Mouse (Mus musculus) layer of hippocampus, adult 18-20 months (tissue): ENCODE results near the gene Zcchc14. TPM values are rescaled to one million over a fixed set of nuclear protein-coding genes. Genes with fewer than 3 reads are reported as not detected.
"Not testable (repeated sequence)": the region's sequence is repeated elsewhere in the genome, so short reads cannot be mapped to it uniquely, and the experiment has no call there.

Source experiments
- DNase-seq, 2 experiments: peaks; one replicate each; pipeline ENCODE4 v3.0.0; 2022; ENCODE audit warnings: low spot score in 2 of 2
- total RNA-seq, 2 experiments: library from RNA; stranded (reverse); gene quantifications; 2 replicates each; pipeline ENCODE4 v1.2.3; 2021

Zcchc14 gene
- total RNA-seq, 2 experiments from 2014 or later: 88.8 to 90.1 TPM

DNA sequence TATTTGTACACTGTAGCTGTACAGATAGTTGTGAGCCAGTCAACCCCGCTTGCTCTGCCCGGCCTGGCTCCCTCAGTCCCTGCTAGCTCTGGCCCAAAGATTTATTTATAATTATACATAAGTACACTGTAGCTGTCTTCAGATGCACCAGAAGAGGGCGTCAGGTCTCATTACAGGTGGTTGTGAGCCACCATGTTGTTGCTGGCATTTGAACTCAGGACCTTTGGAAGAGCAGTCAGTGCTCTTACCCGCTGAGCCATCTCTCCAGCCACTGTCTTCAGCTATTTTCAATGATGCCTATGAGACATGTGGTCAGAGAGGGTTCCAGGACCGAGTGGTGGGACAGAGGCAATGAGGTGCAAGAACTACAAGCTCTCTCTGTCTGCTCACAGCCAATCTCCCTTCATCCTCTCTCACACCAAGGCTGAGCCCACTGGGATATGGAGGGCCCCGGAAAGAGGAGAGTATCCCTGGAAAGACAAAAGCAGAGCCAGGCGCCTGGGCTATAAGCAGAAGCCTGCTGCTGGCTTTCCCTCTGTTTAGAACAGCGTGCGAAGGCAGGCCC, 15.3 kb upstream of the Zcchc14 start:
- not testable (repeated sequence) for DNase-seq

DNA sequence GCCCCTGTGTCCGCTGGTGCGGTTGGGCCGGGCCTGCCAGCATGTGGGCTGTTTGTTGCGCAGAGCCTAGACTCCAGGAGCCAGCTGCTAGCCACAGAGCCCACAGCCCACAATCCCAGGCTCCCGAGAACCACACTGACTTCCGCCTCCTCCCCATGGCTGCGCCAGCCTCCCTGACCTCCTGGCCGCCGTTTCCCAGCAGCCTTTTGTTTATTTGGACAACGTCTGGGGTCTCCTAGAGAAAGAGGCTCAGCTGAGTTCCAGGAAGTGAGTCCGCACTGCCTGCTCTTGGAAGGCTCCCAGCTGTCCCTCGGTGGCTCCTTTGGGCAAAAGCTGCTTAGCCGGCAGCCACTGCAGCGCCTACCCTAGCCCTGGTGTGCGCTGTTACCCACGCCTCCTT, 12.6 kb upstream of the Zcchc14 start:
- DNase-seq: no peak

DNA sequence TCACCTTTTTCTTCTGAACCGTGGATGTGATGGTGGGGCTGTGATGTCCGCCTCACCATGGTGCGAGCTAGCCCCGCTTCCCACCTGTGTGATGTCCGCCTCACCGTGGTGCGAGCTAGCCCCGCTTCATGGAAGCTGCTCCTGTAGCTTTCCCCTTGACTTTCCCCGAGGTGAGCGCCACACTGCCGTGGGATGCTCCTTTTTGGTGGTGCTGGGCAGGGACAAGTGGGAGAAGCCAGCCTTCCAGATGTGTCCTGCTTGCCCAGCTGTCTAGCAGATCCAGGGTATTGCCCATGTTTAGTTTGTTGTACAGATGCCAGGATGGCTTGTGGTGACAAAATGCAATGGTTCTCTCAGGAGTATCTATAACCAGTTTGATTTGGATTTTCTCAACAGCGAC, 10.4 kb upstream of the Zcchc14 start:
- DNase-seq: no peak

DNA sequence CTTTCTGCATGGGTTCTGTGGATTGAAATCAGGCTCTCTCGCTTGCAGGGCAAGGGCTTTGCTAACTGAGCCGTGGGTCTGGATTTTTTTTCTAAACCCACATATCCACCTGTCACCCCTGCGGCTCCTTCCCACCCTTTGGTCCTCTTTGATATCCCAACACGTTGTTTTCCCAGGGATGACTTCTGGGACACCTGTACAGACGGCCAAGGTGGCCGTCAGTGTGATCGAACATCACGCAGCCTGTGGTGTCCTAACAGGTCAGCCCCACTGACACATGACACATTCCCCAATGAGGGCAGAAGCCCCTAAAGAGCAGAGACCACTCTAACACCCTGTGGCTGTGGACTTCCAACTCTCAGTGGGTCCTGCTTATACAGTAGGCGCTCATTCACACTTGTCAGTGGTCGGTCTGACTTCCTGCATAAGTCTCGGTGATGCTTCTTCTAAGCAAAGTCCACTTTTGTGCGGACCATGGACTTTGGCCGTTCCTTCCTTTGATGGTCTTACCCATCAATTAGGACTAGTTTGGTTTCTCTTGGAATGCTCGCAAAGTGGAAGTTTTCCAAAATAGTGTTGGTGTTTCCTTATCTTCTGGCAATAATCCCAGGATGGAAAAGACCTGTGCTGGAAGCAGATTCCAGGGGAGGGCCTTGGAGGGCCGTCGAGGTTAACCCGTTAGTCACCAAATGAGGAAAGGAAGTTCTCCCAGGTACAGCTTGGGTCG, 9.1 kb upstream of the Zcchc14 start:
- DNase-seq: no peak

DNA sequence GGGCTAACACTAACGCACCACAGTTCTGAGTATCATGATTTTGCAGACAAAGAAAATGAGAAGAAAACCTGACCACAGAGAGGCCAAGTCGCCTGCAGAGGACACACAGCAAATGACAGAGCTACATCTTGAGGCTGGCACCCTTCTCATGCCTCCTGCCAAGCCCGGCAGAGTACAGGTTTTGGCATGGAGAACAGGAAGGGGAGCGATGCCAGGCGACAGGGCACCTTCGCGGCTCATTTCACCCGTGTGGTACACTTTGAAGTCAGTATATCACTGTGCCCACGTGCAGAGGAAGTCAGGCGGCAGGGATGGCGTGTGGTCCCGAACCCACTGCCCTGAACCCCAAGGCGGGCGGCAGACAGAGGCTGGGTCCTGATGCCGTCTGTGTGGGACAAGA, 7.9 kb upstream of the Zcchc14 start:
- no peak for DNase-seq

DNA sequence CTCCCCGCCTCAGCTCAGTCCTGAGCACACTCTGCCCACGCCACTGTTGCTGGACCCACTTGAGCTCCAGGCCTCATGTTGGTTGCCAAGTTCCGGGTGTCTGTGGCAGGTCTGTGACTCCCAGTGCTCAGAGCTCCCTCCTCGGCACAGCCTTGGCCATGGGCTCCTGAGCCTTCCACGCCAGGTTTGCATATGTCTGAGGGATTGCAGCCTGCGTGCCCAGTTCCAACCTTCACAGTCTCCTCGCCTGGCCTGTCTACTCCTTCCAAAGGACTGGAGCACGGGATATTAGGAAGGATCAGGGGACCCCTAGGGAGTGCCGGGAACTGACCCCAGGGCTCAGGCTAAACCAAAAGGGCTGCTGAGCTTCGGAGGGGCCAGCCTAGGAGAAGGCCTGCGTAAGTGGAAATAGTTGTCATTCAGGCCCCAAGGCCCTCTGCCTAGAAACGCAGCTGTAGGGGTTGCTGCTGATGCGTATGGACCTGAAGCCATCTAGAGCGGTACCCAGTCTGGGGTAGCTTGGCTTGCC, 2.3 kb upstream of the Zcchc14 start:
- DNase-seq: no peak

DNA sequence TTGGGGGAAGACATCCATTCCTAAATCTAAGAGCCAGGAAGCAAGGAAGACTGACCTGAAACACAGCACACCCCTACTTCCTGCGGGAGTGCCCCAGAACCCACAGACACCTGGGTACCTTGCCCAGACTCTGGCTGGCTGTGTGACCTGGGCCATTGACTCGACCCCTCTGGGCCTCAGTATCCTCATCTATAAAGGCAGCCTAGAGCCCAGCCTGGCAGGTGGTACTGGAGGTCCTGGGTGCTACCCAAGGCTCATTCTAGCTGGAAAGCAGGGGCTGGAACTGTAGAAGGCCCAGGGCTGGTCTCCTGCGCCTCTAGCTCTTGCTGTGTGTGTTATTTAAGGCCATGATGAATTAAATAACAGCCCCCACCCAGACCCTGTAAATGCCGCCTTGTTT, 1.4 kb upstream of the Zcchc14 start:
- DNase-seq: no peak

DNA sequence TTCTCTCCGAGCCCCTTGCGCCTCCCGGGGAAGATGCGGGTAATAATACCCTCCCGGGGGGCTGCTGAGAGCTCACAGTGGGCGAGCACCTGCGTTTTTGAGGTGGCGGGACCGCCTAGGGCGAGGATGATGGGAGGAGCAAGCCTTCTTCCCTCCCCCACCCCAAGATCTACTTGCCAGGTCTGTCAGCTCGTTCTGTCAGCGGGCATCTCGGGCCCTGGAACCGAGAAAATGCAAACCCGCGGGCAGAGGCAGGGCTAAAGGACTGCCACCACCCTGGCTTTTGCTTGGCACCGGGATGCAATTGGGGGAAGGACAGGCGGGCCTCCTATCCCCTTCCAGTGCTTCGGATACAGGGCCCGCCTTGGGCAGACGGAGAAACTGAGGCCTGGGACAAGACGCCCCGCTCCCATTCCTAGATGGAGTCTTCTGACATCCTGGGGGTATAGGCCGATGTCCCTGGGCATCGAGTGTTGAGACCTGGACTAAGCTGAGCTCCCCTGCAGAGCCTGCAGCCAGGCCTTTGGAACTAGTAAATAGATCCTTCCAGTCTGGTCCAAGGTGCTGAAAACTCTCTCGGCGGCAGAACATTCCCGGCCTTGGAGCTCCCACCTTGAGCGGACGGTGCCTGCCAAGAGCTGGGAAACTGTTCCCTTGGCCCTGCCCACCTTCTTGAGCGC, 779 bp upstream of the Zcchc14 start:
- DNase-seq: no peak

DNA sequence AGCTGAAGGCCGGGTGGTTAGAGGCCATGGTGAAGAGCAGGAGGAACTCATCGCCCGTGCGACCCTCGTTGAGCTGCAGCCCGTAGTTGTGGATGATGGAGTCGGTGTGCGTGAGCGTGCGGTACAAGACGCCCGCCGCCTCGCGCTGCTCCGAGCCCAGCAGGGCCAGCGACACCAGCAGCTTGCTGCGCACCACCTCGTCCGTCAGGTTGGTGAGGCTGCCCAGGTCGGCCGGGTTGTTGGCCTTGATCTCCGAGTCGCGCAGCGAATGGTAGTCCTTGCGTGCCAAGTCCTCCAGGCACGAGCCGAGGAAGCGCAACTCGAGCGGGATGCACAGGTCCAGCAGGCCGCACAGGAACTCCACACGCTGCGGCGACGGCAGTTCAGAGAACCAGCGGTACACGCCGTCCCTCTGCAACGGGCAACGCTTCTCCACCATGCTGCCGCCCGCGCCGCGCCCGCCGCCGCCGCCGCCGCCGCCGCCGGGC, 783 bp downstream of the Zcchc14 start:
- DNase-seq: peak in 1 of 2 experiments; percentile 60

DNA sequence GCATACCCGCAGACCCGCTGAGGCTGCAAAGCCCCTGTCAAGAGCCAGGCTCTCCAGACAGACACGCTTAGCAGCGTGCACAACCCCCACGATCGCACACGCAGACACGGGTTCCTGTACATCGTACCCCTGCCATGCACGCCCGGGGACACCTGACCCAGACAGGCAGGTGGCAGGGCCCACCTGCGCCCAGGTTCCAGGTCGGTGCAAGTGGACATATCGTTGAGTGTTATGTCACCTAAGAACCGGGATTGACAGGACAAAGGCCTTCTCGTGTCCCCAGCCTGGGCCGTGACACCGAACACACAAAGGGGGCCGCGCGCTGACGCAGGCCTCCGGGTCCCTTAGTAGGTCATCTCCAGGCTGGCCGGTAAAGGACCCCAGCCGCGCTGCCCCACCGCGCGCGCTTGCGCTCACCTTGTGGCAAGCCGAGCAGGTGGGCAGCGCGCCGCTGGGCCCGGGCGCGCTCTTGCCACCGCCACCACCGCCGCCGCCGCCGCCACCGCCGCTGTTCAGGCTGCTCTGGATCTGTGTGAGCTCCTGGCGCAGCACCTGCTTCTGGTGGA, 1.3 kb downstream of the Zcchc14 start:
- no peak for DNase-seq

DNA sequence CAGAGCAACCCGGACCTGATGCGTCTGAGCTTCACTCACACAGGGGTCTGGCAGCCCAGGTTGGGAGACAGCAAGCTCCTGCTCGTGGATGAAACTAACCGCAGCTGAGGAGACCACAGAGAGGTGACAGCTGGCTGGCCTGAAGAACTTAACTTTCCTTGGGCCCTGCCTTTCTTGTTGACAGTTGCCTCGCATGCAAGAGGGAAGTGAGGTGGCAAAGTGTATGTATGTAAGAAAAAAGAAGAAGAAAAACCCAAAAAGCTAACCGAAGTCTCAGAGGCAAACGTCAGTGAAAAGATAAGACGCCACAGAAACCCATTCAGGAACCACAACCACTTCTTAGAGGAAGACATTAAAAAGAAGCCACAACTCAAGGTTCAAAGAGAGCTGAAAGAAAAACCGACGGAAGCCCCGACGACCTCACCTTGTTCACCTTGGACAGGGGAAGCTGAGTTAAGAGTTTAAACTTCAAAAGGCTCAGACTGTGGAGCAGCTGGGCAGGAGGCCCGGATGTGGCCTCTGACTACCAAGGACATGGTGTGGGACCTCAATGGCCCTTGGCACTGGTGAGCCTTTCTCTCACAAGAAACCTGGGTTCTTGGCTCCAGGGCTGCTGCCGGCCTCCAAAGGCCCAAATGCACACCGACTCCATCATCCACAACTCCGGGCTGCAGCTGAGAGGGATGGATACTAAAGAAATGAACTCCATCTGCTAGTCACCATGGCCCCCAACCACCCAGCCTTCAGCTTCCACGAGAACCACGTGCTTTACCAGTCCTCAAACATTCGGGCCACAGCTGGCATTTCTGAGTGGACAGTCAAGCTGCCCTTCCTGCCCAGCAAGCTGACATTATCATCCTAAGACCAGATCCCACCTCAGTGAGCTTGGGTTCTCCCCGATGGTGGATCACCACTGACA, 2.1 kb downstream of the Zcchc14 start:
- DNase-seq: no peak

DNA sequence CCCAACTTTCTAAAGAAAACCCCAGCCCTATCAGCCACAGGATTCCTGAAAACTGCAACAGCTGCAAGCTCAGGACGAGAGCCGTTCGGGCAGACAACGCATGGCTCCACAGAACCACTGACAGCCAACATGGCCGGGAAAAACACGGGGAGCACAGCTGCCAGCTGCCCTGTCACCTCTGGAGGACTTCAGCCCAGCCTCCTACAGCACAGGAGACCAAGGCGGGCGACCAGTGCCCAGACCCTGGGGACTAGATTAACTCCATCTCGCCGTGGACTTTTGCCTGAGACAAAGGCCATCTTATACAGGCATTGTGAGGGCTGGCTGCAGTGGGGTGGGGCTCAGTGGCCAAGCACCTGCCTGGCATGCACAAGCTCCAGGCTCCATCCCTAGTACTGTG, 2.8 kb downstream of the Zcchc14 start:
- DNase-seq: no peak

DNA sequence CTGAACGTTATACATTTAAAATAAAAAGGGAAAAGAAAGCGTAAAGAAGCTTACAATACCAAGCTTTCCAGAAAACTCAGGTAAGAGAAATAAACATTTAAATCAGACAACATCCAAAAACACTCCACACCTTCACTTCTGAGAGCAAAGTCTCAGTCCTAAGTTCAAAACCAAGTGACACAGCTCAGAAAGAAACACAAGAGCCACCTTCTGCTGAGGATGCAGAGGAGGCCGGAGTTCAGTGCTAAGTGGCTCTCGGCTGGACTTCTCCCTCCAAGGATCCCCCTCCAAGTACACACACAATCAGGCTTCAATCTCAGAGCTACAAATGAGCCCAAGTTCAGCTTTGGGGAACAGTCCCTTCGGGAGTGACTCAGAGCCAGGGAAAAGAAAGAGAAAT, 3.3 kb downstream of the Zcchc14 start:
- DNase-seq: no peak

DNA sequence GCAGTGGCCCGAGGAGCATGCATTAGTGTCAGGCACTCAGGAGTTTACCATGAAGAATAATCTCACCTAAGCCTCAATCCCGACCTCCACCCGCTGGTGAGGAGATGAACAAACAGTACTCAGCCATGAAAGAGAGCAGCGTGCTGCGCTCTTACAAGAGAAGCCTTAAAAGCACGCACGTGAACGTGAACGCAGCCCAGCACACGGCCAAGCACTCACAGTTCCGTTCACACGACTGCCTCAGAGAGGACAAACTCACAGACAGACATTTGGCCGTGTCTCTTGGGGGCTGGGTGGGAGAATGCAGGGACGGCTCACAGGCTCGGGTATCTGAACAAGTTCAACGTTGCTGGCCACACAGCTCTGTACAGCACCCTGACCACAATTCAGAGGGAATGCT, 4.2 kb downstream of the Zcchc14 start:
- no peak for DNase-seq

DNA sequence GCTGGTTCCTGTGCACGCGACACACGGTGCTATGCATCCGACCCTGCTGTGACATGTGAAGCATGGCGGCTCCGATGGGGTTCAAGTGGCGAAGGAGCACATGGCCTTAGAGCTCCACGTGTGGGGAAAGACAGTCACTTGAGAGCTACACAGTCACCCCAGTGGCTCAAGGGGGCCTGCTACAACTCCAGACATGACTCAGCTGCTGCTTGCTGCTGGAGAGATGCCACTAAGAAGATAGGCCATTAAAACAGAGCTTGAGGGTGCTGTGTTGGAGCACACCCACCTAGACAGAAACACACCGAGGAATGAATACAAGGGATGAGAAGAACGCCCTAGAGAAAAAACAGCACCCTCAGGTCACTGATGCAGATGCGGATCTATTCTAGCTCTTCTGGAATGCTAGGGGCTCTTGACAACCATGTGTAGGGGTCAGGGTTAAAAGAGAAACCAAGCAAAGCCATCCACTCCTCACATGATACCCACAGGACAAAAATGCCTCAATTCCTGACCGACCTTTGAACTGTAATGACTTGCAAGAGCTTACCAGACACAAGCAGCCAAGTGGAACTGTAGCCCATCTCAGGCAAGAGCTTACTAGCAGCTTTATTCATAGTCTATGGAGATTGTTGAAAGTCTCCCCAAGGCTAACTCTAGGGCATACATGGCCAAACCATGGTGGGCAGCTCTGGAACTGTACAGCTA, 5.0 kb downstream of the Zcchc14 start:
- DNase-seq: no peak

DNA sequence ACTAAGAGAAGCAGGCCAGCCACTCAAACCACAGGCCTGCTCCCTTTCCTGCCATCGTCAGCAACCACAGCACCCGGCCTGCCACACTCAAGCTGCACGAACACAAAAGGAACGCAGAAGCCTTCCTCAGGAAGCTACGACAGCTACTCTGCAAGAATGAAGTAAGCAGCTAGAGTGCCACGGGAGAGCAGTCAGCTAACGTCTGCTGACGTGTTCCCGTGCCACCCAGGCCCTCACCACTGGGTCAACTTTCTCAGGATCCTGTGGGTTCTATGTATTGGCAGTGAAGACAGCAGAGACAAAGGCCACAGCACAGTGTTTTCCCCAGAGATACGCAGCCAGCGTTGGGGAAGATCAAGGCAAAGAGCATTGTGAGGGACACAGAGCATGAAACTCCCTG, 9.3 kb downstream of the Zcchc14 start:
- no peak for DNase-seq

DNA sequence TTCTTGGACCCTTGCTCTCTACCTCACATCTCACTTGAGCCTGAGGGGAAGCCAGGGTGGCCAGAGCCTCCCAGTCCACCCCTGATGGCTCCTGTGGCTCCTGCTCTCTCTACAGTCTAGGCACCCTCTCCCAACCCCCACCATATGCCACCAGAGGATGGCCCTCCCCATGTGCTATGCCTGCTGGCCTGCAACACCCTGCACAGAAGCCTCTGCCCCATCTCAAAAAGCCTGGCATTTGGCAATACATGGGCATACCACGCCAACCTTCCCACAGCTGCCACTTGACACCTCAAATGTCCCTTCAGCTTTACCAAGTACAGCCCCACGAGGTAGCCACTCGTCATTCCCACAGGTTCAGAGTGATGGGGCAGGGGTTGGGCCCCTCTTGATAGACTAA, 9.9 kb downstream of the Zcchc14 start:
- DNase-seq: no peak

DNA sequence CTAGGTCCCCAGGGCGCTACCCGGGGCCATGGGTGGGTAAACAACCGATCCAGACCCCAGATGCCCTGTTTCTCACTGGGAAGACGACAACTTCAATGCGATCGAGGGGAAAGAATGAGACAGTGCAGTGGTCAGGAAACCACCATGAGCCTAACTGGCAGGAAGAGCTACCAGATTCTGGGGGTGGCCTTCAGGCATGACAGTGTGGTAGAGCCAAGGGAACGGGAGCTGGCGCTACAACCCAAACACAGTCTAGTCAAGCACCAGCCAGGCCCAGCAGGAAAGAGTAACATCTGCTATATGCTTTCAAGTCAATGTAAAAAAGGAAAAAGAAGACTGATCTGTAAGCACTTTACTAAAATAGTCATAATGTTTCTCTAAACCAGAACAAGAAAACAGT, 16.5 kb downstream of the Zcchc14 start:
- DNase-seq: no peak

DNA sequence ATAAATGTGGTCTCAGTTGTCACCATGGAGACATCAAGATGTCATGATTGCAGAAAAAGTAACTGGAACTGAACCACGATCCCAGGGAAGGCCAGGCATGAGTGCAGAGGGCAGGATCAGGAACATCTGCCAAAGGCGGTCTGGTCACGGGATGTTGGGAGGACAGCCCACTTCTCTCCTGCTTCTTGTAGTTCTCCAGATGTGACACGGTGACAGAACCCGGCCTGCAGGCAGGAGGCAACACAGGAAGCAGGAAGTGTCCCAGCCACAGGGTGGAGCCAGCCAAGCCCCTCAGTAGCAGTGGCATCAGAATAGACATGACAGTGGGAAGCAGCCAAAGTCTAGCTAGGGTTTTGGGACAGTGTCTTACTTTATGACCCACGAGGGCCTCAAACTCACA, 17.2 kb downstream of the Zcchc14 start:
- no peak for DNase-seq

DNA sequence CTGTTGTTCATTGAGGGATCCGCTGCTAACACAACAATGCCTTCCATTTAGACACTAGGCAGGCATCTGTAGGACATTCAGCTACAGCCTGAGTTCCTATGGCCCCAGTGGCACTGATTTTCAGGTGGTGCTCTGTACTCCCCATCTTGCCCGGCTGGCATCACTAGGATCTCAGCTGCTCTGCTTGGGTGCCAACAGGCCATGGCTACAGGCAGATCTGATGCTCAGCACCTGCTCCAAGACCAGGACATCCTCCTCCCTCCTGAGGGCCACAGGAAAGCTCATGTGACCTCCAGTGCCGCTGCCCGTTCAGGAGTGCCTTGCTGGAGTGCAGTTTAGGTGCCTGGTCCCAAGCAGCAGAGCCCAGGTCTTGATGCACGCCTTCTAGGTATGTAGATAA, 20.3 kb downstream of the Zcchc14 start:
- DNase-seq: no peak
